Mouse (Mus musculus) MEL (cell line): ENCODE data around the gene Mmp13. TPM values are rescaled to one million over a fixed set of nuclear protein-coding genes. Genes with fewer than 3 reads are reported as not detected.

Experiments
- DNase-seq: peaks from one replicate; pipeline ENCODE4 v3.0.0; 2011; ENCODE audit warnings: low read depth, low spot score
- H3K27ac ChIP-seq: 2 replicates; pipeline ENCODE4 v1.5.1; 2012; ENCODE audit warnings: low read depth, mild to moderate bottlenecking, control low read depth, low read length, moderate library complexity; ENCODE audit not compliant: control insufficient read depth
- H3K27me3 ChIP-seq, 2 experiments: fragments of 150-350 bp in 1 of 2; sonication (generic) in 1 of 2; 2 replicates each; pipeline ENCODE4 v1.6.1; 2012; ENCODE audit warnings: low read length in 2 of 2, mild to moderate bottlenecking in 2 of 2, improper control_type of control experiment in 1 of 2, moderate library complexity in 1 of 2; ENCODE audit not compliant: insufficient read depth in 2 of 2, control insufficient read depth in 1 of 2
- H3K36me3 ChIP-seq, 2 experiments: 2 replicates each; pipeline ENCODE4 v1.6.1; 2012 to 2014; ENCODE audit warnings: low read length in 2 of 2, improper control_type of control experiment in 1 of 2, inconsistent platforms in 1 of 2, mild to moderate bottlenecking in 1 of 2; ENCODE audit not compliant: insufficient read depth in 2 of 2, control insufficient read depth in 1 of 2
- H3K4me1 ChIP-seq, 2 experiments: fragments of 150-350 bp in 1 of 2; sonication (generic) in 1 of 2; 2 replicates each; pipeline ENCODE4 v1.6.1; 2012; ENCODE audit warnings: low read length in 2 of 2, improper control_type of control experiment in 1 of 2, mild to moderate bottlenecking in 1 of 2; ENCODE audit not compliant: insufficient read depth in 2 of 2, control insufficient read depth in 1 of 2
- H3K4me3 ChIP-seq, 2 experiments: fragments of 150-350 bp in 1 of 2; sonication (generic) in 1 of 2; 2 replicates each; pipeline ENCODE4 v1.5.1; 2012; ENCODE audit warnings: low read depth in 2 of 2, low read length in 2 of 2, mild to moderate bottlenecking in 2 of 2, moderate library complexity in 2 of 2, control low read depth in 1 of 2, improper control_type of control experiment in 1 of 2; ENCODE audit not compliant: control insufficient read depth in 1 of 2, insufficient read depth in 1 of 2
- H3K79me2 ChIP-seq: 2 replicates; pipeline ENCODE4 v1.6.1; 2012; ENCODE audit warnings: mild to moderate bottlenecking, low read length, moderate library complexity; ENCODE audit not compliant: control insufficient read depth, poor library complexity, insufficient read depth
- H3K9ac ChIP-seq: 2 replicates; pipeline ENCODE4 v1.6.1; 2012; ENCODE audit warnings: low read depth, mild to moderate bottlenecking, control low read depth, low read length, moderate library complexity; ENCODE audit not compliant: control insufficient read depth, poor library complexity, severe bottlenecking
- H3K9me3 ChIP-seq: fragments of 150-350 bp; sonication (generic); replicated peaks from 2 replicates; pipeline ENCODE4 v1.6.1; 2012; ENCODE audit warnings: mild to moderate bottlenecking, low read length, improper control_type of control experiment, moderate library complexity; ENCODE audit not compliant: insufficient read depth
- CHD2 ChIP-seq: IDR thresholded peaks from 2 replicates; pipeline ENCODE4 v1.6.1; 2011; ENCODE audit warnings: low read length, improper control_type of control experiment
- CTCF ChIP-seq, 3 experiments: IDR thresholded peaks in 2 of 3; conservative IDR thresholded peaks in 1 of 3; 2 replicates each; pipeline ENCODE4 v1.5.1; 2011 to 2012; ENCODE audit warnings: low read length in 3 of 3, low read depth in 2 of 3, mild to moderate bottlenecking in 2 of 3, improper control_type of control experiment in 1 of 3, inconsistent platforms in 1 of 3, mixed read lengths in 1 of 3, moderate library complexity in 1 of 3; ENCODE audit not compliant: control insufficient read depth in 1 of 3, insufficient read depth in 1 of 3, poor library complexity in 1 of 3, severe bottlenecking in 1 of 3
- HCFC1 ChIP-seq: IDR thresholded peaks from 2 replicates; pipeline ENCODE4 v1.6.1; 2012; ENCODE audit warnings: low read depth, mild to moderate bottlenecking, inconsistent platforms, low read length, improper control_type of control experiment, moderate library complexity
- KAT2A ChIP-seq: conservative IDR thresholded peaks from 2 replicates; pipeline ENCODE4 v1.6.1; 2012; ENCODE audit warnings: low read depth, low read length, improper control_type of control experiment, inconsistent platforms
- MAFK ChIP-seq: IDR thresholded peaks from 2 replicates; pipeline ENCODE4 v1.6.1; 2011; ENCODE audit warnings: low read depth, mild to moderate bottlenecking, low read length, improper control_type of control experiment, borderline replicate concordance
- MEF2A ChIP-seq: IDR thresholded peaks from 2 replicates; pipeline ENCODE4 v1.6.1; 2014; ENCODE audit warnings: low read depth, mild to moderate bottlenecking, inconsistent platforms, low read length, improper control_type of control experiment; ENCODE audit not compliant: poor library complexity, insufficient replicate concordance, severe bottlenecking; ENCODE audit errors: extremely low read depth
- MYB ChIP-seq: IDR thresholded peaks from 2 replicates; pipeline ENCODE4 v1.6.1; 2011; ENCODE audit warnings: mild to moderate bottlenecking, low read depth, low read length, improper control_type of control experiment
- POLR2A ChIP-seq, 2 experiments: IDR thresholded peaks; 2 replicates each; pipeline ENCODE4 v1.6.1; 2011 to 2012; ENCODE audit warnings: low read length in 2 of 2, mild to moderate bottlenecking in 2 of 2, control low read depth in 1 of 2, improper control_type of control experiment in 1 of 2, low read depth in 1 of 2, moderate library complexity in 1 of 2; ENCODE audit not compliant: control insufficient read depth in 1 of 2, insufficient read depth in 1 of 2, poor library complexity in 1 of 2
- POLR2AphosphoS2 ChIP-seq: IDR thresholded peaks from 2 replicates; pipeline ENCODE4 v1.6.1; 2011; ENCODE audit warnings: low read length, improper control_type of control experiment
- RAD21 ChIP-seq: IDR thresholded peaks from 2 replicates; pipeline ENCODE4 v1.6.1; 2011; ENCODE audit warnings: mild to moderate bottlenecking, low read depth, low read length, improper control_type of control experiment
- SIN3A ChIP-seq: IDR thresholded peaks from 2 replicates; pipeline ENCODE4 v1.6.1; 2012; ENCODE audit warnings: low read length, improper control_type of control experiment, inconsistent platforms
- TAL1 ChIP-seq: IDR thresholded peaks from 2 replicates; pipeline ENCODE4 v1.6.1; 2012; ENCODE audit warnings: mild to moderate bottlenecking, inconsistent platforms, low read length, moderate library complexity, mixed read lengths
- UBTF ChIP-seq: IDR thresholded peaks from 2 replicates; pipeline ENCODE4 v1.6.1; 2012; ENCODE audit warnings: low read depth, mild to moderate bottlenecking, inconsistent platforms, low read length, improper control_type of control experiment, moderate library complexity, borderline replicate concordance; ENCODE audit not compliant: insufficient read depth
- USF2 ChIP-seq, 2 experiments: IDR thresholded peaks; 2 replicates each; pipeline ENCODE4 v1.6.1; 2011 to 2012; ENCODE audit warnings: improper control_type of control experiment in 2 of 2, low read length in 2 of 2, borderline replicate concordance in 1 of 2, inconsistent platforms in 1 of 2, low read depth in 1 of 2, mild to moderate bottlenecking in 1 of 2; ENCODE audit not compliant: insufficient read depth in 1 of 2
- polyA plus RNA-seq, 2 experiments: library from polyadenylated mRNA; stranded (reverse) in 1 of 2; unstranded in 1 of 2; fragments of >175 nt in 1 of 2; fragments of >200 nt in 1 of 2; gene quantifications; 2 replicates each; pipeline versions ENCODE4 v1.2.1 to v1.2.4; 2012; ENCODE audit warnings: low replicate concordance in 2 of 2, low read depth in 1 of 2; ENCODE audit not compliant: insufficient read length in 2 of 2, insufficient read depth in 1 of 2, missing spikeins in 1 of 2
- total RNA-seq: library from RNA; depleted of rRNA; stranded (reverse); fragments of 300-350 nt; gene quantifications from 2 replicates; pipeline ENCODE4 v1.2.3, GENCODE M21; 2012

Mmp13 gene
- total and polyA plus RNA-seq, 3 experiments: not detected

- no peak overlapping the region for H3K4me3 ChIP-seq
- no peaks in the 10 kb centered on the region for H3K4me1 ChIP-seq
- no peaks in the 10 kb centered on the region for H3K36me3 ChIP-seq
- DNase-seq: no peak
- H3K79me2 ChIP-seq: no peaks in the 10 kb centered on the region
- no peak overlapping the region for H3K9ac ChIP-seq
- H3K27ac ChIP-seq: no peak overlapping the region
- H3K27me3 ChIP-seq: no peaks in the 10 kb centered on the region
- TF ChIP-seq POLR2AphosphoS2: no peak
- no peak for TF ChIP-seq KAT2A
- no peak for TF ChIP-seq MAFK
- no peak for TF ChIP-seq CHD2
- TF ChIP-seq USF2 (IDR thresholded peaks at IDR 0.05; ENCODE audit: borderline replicate concordance in 1 of 2, insufficient read depth in 1 of 2, low read depth in 1 of 2, low read length in 2 of 2): no peak
- no peak for TF ChIP-seq MYB
- H3K9me3 ChIP-seq: no peaks in the 10 kb centered on the region
Observed at GRCm38 (mm10) chr9:7239967-7240366, 32.3 kb upstream of the Mmp13 start.

DNA sequence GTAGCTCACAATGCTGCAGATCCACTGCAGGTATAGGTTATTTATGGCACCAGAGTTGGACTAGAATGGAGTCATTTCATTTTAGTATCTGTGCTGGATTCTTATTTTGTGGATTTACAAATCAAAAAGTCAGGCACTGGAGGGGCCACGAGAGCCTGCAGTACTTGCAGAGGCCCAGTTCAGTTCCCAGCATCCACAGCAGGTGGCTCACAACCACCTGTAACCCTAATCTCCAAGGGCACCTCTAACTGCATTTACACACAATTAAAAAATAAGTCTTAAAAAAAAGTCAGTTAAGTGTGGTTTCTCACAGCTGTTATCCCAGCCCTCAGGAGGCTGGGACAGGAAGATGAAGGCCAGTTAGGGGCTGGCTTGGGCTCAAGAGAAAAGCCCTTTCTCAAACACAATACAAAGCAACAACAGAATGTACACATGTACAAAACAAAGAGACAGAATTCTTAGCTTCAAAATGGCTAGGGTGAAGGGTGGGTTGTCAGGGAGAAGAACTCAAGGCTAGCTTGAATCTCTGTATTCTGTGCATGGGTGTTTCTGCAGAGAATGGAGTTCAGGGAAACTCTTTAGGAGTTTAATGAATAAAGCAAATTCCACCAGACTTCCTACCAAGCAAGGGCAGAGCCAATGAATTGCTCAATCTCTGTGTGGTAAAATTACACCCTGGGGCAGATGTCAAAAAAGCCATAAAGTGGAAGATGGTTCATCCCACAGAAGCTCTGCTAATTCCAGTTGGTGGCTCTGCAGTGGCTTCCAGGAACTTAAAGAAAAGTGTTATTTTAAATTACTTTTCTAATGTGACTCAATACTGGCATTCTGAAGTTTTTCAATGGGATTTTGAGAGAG, 19.3 kb upstream of the Mmp13 start:
- H3K27me3 ChIP-seq: peaks cover 2 to 8% of the 10 kb centered on the region in 2 experiments
- no peak overlapping the region for H3K9ac ChIP-seq
- no peak overlapping the region for H3K27ac ChIP-seq
- TF ChIP-seq RAD21 (no peak), MEF2A (no peak), POLR2A (IDR thresholded peaks at IDR 0.05; ENCODE audit: control insufficient read depth in 1 of 2, insufficient read depth in 1 of 2, low read depth in 1 of 2, low read length in 2 of 2, poor library complexity in 1 of 2) (no peak), USF2 (IDR thresholded peaks at IDR 0.05; ENCODE audit: borderline replicate concordance in 1 of 2, insufficient read depth in 1 of 2, low read depth in 1 of 2, low read length in 2 of 2) (no peak), POLR2AphosphoS2 (no peak), CTCF (IDR thresholded peaks at IDR 0.05 in 2 of 3, conservative IDR thresholded peaks at IDR 0.05 in 1 of 3; ENCODE audit: control insufficient read depth in 1 of 3, insufficient read depth in 1 of 3, low read depth in 2 of 3, low read length in 3 of 3, poor library complexity in 1 of 3, severe bottlenecking in 1 of 3) (no peak), TAL1 (no peak), UBTF (no peak), KAT2A (no peak), SIN3A (no peak), HCFC1 (no peak), CHD2 (no peak)
- no peak overlapping the region for H3K4me3 ChIP-seq
- H3K9me3 ChIP-seq: no peaks in the 10 kb centered on the region
- no peaks in the 10 kb centered on the region for H3K4me1 ChIP-seq
- H3K36me3 ChIP-seq: no peaks in the 10 kb centered on the region
- no peaks in the 10 kb centered on the region for H3K79me2 ChIP-seq
- no peak for DNase-seq
